In the genomic region with DNA sequence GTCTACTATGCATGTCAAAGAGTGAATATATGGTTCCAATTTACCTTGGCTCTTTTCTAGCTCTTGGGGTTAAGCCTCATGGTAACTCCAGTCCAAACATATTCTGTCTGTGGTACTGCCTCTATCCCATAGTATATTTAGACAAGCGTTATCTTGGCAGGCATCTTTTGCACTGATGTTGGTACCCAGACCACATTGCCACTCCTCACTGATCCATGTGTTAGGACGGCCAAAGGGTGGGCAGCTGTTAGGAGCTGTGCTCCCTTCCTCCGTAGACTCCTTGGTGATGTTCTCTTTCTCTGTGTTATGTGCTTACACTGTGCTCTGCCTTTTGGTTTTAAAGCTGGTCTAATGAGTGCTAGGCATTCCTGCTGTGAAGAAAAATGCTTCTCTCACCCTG, we compare ENCODE assay signal across 35 mouse cellular contexts.
"Had no signal": no experiment of that assay in that cellular context is flagged by ENCODE, and none has a peak within 500 bp of the region (broad histone marks: within the 10 kb centered on the region; RNA-seq: fewer than 3 reads in every experiment).

No protein-coding gene starts in this region.

- DNase-seq: heart, postnatal 10 days; heart, postnatal 14 days; heart, postnatal 36 days; kidney, adult 11 months; kidney, adult 18-20 months; kidney, adult 2 months; kidney, adult 8-10 months; kidney, adult 9 months; kidney, postnatal 10 days; kidney, postnatal 14 days; kidney, postnatal 25 days; kidney, postnatal 36 days; kidney, postnatal 4 days; layer of hippocampus, adult 9-11 months; layer of hippocampus, postnatal 36 days had no signal

- H3K4me1 ChIP-seq: heart, embryonic 10.5 days; heart, embryonic 12.5 days; heart, embryonic 13.5 days; heart, embryonic 15.5 days; hindbrain, embryonic 10.5 days; hindbrain, embryonic 12.5 days; hindbrain, embryonic 13.5 days; hindbrain, embryonic 15.5 days; intestine, embryonic 15.5 days; kidney, embryonic 15.5 days had no signal

- H3K4me2 ChIP-seq: heart, embryonic 11.5 days; heart, embryonic 12.5 days; heart, embryonic 13.5 days; heart, embryonic 15.5 days; hindbrain, embryonic 12.5 days; hindbrain, embryonic 13.5 days; hindbrain, embryonic 14.5 days; hindbrain, embryonic 15.5 days; intestine, embryonic 15.5 days; kidney, embryonic 15.5 days had no signal

- H3K9me3 ChIP-seq: heart, embryonic 10.5 days; heart, embryonic 12.5 days; heart, embryonic 13.5 days; heart, embryonic 15.5 days; hindbrain, embryonic 10.5 days; hindbrain, embryonic 12.5 days; hindbrain, embryonic 13.5 days; hindbrain, embryonic 15.5 days; intestine, embryonic 15.5 days; kidney, embryonic 15.5 days had no signal

- H3K27me3 ChIP-seq: heart, embryonic 12.5 days; heart, embryonic 13.5 days; heart, embryonic 15.5 days; hindbrain, embryonic 12.5 days; hindbrain, embryonic 13.5 days; hindbrain, embryonic 15.5 days; intestine, embryonic 15.5 days; kidney, embryonic 15.5 days had no signal

- ATAC-seq: hindbrain, embryonic 16.5 days; hindbrain, postnatal 0 days; inflammation-experienced regulatory T-cells, adult 6 months; intestine, embryonic 15.5 days; intestine, embryonic 16.5 days; intestine, postnatal 0 days had no signal

- H3K36me3 ChIP-seq: heart, embryonic 10.5 days; heart, embryonic 12.5 days; heart, embryonic 13.5 days; heart, embryonic 15.5 days; hindbrain, embryonic 10.5 days; hindbrain, embryonic 12.5 days; hindbrain, embryonic 13.5 days; hindbrain, embryonic 15.5 days; intestine, embryonic 15.5 days; kidney, embryonic 15.5 days had no signal

- H3K27ac ChIP-seq: heart, embryonic 10.5 days; heart, embryonic 13.5 days; heart, embryonic 15.5 days; hindbrain, embryonic 10.5 days; hindbrain, embryonic 12.5 days; hindbrain, embryonic 13.5 days; hindbrain, embryonic 14.5 days; hindbrain, embryonic 15.5 days; hindbrain, postnatal 0 days; intestine, embryonic 15.5 days; kidney, embryonic 15.5 days; kidney, postnatal 0 days; layer of hippocampus, adult 2 months; left cerebral cortex, adult 2 months had no signal

- H3K4me3 ChIP-seq: heart, embryonic 10.5 days; heart, embryonic 12.5 days; heart, embryonic 13.5 days; heart, embryonic 15.5 days; hindbrain, embryonic 10.5 days; hindbrain, embryonic 12.5 days; hindbrain, embryonic 13.5 days; hindbrain, embryonic 15.5 days; intestine, embryonic 15.5 days; kidney, embryonic 15.5 days; layer of hippocampus, adult 2 months; left cerebral cortex, adult 2 months had no signal

- H3K9ac ChIP-seq: heart, embryonic 12.5 days; heart, embryonic 13.5 days; heart, embryonic 15.5 days; hindbrain, embryonic 12.5 days; hindbrain, embryonic 13.5 days; hindbrain, embryonic 14.5 days; hindbrain, embryonic 15.5 days; intestine, embryonic 15.5 days; kidney, embryonic 15.5 days had no signal
